Mouse (Mus musculus) brain, adult 2 months (tissue): ENCODE results near the gene Artn.

ENCODE experiments used
- DNase-seq: peaks from one replicate; pipeline ENCODE4 v3.0.0; 2011; ENCODE audit warnings: low read depth, low spot score

Artn gene

GRCm38 (mm10) chr4:117890031-117890430 is 39.5 kb downstream of the Artn start:
- DNase-seq = no peak

- no peak for DNase-seq
These were observed 40.1 kb downstream of the Artn start for GRCm38 (mm10) chr4:117889471-117889870.

DNA sequence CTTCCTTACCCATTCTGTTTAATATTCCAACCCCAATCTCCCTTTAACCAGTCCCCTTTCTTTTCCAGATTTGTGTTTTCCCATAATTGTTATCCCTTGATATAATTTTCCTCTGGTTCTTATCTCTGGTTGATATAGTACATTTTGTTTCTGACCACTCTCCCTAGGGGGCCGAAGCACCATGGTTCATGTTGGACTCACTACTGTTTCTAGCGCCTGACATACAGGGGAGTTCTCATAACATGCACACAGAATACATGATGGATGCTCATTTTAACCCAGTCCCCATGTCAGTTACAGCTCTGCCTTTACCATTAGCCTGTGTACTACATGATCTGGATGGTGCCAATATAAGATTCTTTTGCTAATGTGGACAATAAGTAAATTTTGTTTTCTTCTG is 41.6 kb downstream of the Artn start:
- DNase-seq = no peak

DNA sequence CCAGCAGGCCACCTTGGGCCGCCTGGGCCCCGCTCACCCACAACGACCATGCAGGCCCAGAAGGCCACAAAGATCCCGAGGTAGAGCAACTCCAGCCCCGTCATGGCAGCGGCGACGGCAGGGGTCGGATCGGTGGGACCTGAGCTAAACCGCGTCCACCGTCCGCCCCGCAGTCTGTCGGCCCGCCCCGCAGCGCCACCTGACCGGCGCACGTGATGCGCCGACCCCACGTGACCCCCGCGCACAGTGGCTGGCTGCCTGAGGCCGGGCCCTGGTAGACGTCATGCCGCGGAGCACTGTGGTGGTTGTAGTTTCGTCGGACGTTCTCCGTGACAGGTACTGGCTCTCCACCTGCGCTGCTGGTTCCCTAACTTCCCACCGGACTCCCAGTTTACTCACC is 42.4 kb downstream of the Artn start, which contains the start of gene Atp6v0b:
Gene Atp6v0b (minus strand): TSS at position 201 of the 400 bp plus-strand sequence.
- DNase-seq = peak; percentile 97

GRCm38 (mm10) chr4:117886644-117887043 is 42.9 kb downstream of the Artn start:
- DNase-seq = no peak

DNA sequence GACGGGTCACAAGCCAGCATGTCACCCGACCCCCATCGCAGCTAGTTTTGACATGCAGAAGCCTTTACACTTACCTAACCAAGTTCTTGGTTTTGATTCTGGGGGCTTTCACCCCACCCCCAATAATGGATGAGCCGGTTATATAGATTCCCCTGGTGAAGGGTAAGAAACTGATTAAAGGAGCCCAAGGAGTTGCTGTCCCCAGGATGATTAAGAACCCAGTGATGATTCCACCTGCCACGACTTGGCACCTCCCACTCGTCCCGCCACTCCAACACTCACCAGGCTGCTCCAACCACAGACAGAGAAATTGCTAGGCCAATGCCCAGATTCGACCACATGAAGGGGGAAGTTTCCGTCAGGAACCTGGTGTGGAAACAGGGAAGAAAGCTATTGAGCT is 43.6 kb downstream of the Artn start:
- no peak for DNase-seq

DNA sequence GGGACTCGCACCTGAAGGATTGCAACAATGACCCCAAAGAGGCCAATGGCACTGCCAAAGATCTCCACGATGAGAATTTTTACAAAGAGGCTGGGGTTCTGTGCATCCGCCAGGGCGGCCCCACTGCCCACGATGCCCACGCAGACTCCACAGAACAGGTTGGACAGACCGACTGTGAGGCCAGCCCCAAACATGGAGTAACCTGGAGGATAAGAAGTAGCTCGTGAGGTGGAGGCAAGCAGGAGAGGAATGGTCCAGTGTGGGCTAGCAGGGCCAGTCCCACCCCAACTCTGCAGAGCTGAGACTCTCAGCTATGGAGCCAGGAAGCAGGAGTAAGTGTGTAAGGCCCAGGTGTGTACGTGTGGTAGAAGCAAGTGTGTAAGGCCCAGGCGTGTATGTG is 44.5 kb downstream of the Artn start:
- no peak for DNase-seq

- no peak for DNase-seq
These were observed 45.4 kb downstream of the Artn start for GRCm38 (mm10) chr4:117884146-117884545.

GRCm38 (mm10) chr4:117882701-117883691 is 46.6 kb downstream of the Artn start, which contains the start of gene B4galt2:
Gene B4galt2 (minus strand): TSS chr4:117883487.
- peak; percentile 74 for DNase-seq

- DNase-seq = peak; percentile 51
These were observed 50.9 kb downstream of the Artn start for GRCm38 (mm10) chr4:117878703-117879102.

- DNase-seq = no peak
These were observed 51.3 kb downstream of the Artn start for GRCm38 (mm10) chr4:117878301-117878700.
